ENCODE assay signal across 23 mouse cellular contexts in the genomic region with DNA sequence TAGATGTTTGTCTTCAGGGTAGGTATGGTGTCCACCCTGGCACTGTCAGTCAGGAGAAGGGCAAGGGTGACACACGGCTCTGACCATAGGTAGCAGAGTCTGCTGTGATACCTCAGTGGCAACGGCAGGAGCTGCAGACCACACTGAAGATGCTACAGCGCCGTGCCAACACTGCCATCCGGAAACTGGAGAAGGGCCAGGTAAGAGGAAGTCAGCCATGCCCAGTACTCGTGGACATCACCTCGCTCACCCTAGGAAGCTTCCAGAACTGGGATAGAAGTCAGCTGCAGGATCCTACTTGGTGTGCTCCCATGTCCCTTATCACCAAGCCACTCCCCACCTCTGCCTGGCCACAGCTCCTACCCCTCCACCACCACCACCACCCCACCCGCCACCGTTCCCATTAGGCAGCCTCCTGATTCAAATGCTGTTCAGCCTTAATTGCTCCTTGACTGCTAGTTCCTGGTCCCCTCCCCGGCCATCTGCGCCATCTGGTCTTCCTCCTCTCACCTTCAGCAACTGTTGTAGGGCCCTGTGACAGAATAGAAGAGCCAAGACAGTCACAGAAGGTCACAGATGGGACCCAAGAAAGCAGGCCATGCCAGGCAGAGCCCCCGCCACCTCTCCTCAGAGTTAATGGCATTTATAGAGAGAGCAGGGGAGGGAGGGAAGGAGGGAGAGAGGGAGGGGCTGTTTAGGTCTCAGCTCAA. TPM values are rescaled to one million over a fixed set of nuclear protein-coding genes. Genes with fewer than 3 reads are reported as not detected.
DNase-seq lines count a peak whose midpoint lies in the region; ATAC-seq and TF ChIP-seq lines count a peak whose summit lies in the region.
"Had no signal": no experiment of that assay in that cellular context is flagged by ENCODE, and none has a peak within 500 bp of the region (broad histone marks: within the 10 kb centered on the region; RNA-seq: fewer than 3 reads in every experiment).

No protein-coding gene starts in this region.

- no peaks in the 10 kb centered on the region for H3K9me3 ChIP-seq in forebrain, embryonic 14.5 days (replicated peaks; ENCODE audit: control insufficient read depth, low read length)
- H3K9me3 ChIP-seq in forebrain, embryonic 12.5 days, result no peaks in the 10 kb centered on the region
- H3K9me3 ChIP-seq: embryonic facial prominence, embryonic 13.5 days; limb, embryonic 10.5 days; midbrain, embryonic 10.5 days had no signal

- no peak for TF ChIP-seq POLR2A in testis, adult 2 months (IDR thresholded peaks at IDR 0.05; ENCODE audit: control insufficient read depth, low read depth, low read length)

- no peak for TF ChIP-seq CTCF in testis, adult 2 months (IDR thresholded peaks at IDR 0.05; ENCODE audit: control insufficient read depth, insufficient read depth, insufficient replicate concordance, low read depth, low read length)

- 0 out of 2 replicates have a peak overlapping the region, but pooled peaks have one; percentile 3 for H3K9ac ChIP-seq in forebrain, embryonic 14.5 days (ENCODE audit: low read length)
- H3K9ac ChIP-seq in forebrain, embryonic 12.5 days, result no peak overlapping the region
- H3K9ac ChIP-seq: embryonic facial prominence, embryonic 13.5 days had no signal

- 0 out of 2 replicates have a peak overlapping the region, but pooled peaks have one; percentile 1 for H3K27ac ChIP-seq in forebrain, embryonic 14.5 days (ENCODE audit: low read depth, low read length)
- no peak overlapping the region for H3K27ac ChIP-seq in forebrain, embryonic 12.5 days
- peak overlapping the region; percentile 26; the same call in 1 of the 2 replicates for H3K27ac ChIP-seq in testis, adult 2 months (ENCODE audit: control insufficient read depth, insufficient read depth, low read depth, low read length)
- H3K27ac ChIP-seq: embryonic facial prominence, embryonic 13.5 days; limb, embryonic 10.5 days; midbrain, embryonic 10.5 days had no signal

- peaks cover 3% of the 10 kb centered on the region for H3K27me3 ChIP-seq in forebrain, embryonic 14.5 days (replicated peaks; ENCODE audit: control insufficient read depth, insufficient read depth, low read length)
- H3K27me3 ChIP-seq in forebrain, embryonic 12.5 days, result peaks cover 8% of the 10 kb centered on the region
- H3K27me3 ChIP-seq in testis, adult 2 months (ENCODE audit: control insufficient read depth, insufficient read depth, low read length), result no peaks in the 10 kb centered on the region

- 78% methylated on average over 12 of the region's 12 CpGs for WGBS in forebrain, embryonic 14.5 days
- 84% methylated on average over 12 of the region's 12 CpGs for WGBS in forebrain, embryonic 12.5 days

- H3K36me3 ChIP-seq in forebrain, embryonic 14.5 days (ENCODE audit: control insufficient read depth, insufficient read depth, low read length), result peaks cover 17% of the 10 kb centered on the region
- peaks cover 31% of the 10 kb centered on the region for H3K36me3 ChIP-seq in forebrain, embryonic 12.5 days (replicated peaks)
- H3K36me3 ChIP-seq in testis, adult 2 months (ENCODE audit: control insufficient read depth, insufficient read depth, low read length), result peaks cover 2% of the 10 kb centered on the region; the same call in 1 of the 2 replicates

- H3K4me1 ChIP-seq in forebrain, embryonic 14.5 days (ENCODE audit: control insufficient read depth, insufficient read depth, low read length), result no peaks in the 10 kb centered on the region; the same call in 1 of the 2 replicates
- H3K4me1 ChIP-seq in forebrain, embryonic 12.5 days, result peaks cover 11% of the 10 kb centered on the region
- H3K4me1 ChIP-seq in testis, adult 2 months (ENCODE audit: control insufficient read depth, insufficient read depth, low read length), result peaks cover 22% of the 10 kb centered on the region

- DNase-seq in forebrain, embryonic 14.5 days (ENCODE audit: low spot score), result peak; percentile 45
- DNase-seq in testis, postnatal 14 days (ENCODE audit: low spot score), result no peak
- peak; percentile 92 to 93 for DNase-seq in cerebellum, postnatal 25 days
- DNase-seq in gastrocnemius, postnatal 10 days, result no peak
- DNase-seq in embryo, embryonic 10 days (ENCODE audit: low spot score), result no peak
- DNase-seq in thymus, postnatal 10 days (ENCODE audit: low spot score in 2 of 2), result no peak
- DNase-seq: gastrocnemius, postnatal 25 days; heart, postnatal 14 days; kidney, adult 9 months; kidney, postnatal 36 days; layer of hippocampus, postnatal 36 days; lung, adult 2 months; lung, postnatal 36 days; thymus, postnatal 14 days had no signal

- no peak for ATAC-seq in forebrain, embryonic 14.5 days
- ATAC-seq in forebrain, embryonic 12.5 days (ENCODE audit: low FRiP score), result no peak

- H3K4me2 ChIP-seq in forebrain, embryonic 14.5 days (ENCODE audit: low read length), result no peak overlapping the region
- H3K4me2 ChIP-seq in forebrain, embryonic 12.5 days, result no peak overlapping the region
- H3K4me2 ChIP-seq: embryonic facial prominence, embryonic 13.5 days; liver, embryonic 11.5 days had no signal

- H3K4me3 ChIP-seq in forebrain, embryonic 14.5 days (ENCODE audit: low read depth, low read length), result no peak overlapping the region
- H3K4me3 ChIP-seq in forebrain, embryonic 12.5 days (replicated peaks), result no peak overlapping the region
- peak overlapping the region; percentile 53 for H3K4me3 ChIP-seq in testis, adult 2 months (ENCODE audit: control insufficient read depth, low read depth, low read length)
- H3K4me3 ChIP-seq: embryonic facial prominence, embryonic 13.5 days; limb, embryonic 10.5 days; midbrain, embryonic 10.5 days had no signal

RNA-seq across cellular contexts. Expression of gene Tcte1, which starts 4.3 kb away (rescaled TPM):
- polyA plus RNA-seq in forebrain, embryonic 14.5 days (2014; fragmentation: Nextera tagmentation; extraction: Ambion mirVana), result 5.7 and 8.5 TPM in 2 replicates
- polyA plus RNA-seq in forebrain, embryonic 12.5 days (2016; fragmentation: Nextera tagmentation; extraction: Ambion mirVana), result 1.1 and 2.4 TPM in 2 replicates
- 261 and 281 TPM in 2 replicates for polyA plus RNA-seq in testis, adult 2 months (2012; rRNA removed)
- not detected for total RNA-seq in gastrocnemius, postnatal 10 days (2021)
- total RNA-seq: adrenal gland, adult 18-20 months; common myeloid progenitor, adult 5-6 weeks; gastrocnemius, postnatal 25 days; MEL had no signal

RNA-seq across cellular contexts. Expression of gene Aars2, which starts 12.3 kb away (rescaled TPM):
- polyA plus RNA-seq in forebrain, embryonic 14.5 days (2014; fragmentation: Nextera tagmentation; extraction: Ambion mirVana), result 10.4 and 13.7 TPM in 2 replicates
- 22.8 and 26.5 TPM in 2 replicates for polyA plus RNA-seq in forebrain, embryonic 12.5 days (2016; fragmentation: Nextera tagmentation; extraction: Ambion mirVana)
- polyA plus RNA-seq in testis, adult 2 months (2012; rRNA removed), result 19.3 and 23.4 TPM in 2 replicates
- total RNA-seq in gastrocnemius, postnatal 10 days (2021), result 10 to 100 TPM; 14.3 to 16.4 TPM

RNA-seq across cellular contexts. Expression of gene Tmem151b, which starts 30.6 kb away (rescaled TPM):
- 19.2 and 21.2 TPM in 2 replicates for polyA plus RNA-seq in forebrain, embryonic 14.5 days (2014; fragmentation: Nextera tagmentation; extraction: Ambion mirVana)
- polyA plus RNA-seq in forebrain, embryonic 12.5 days (2016; fragmentation: Nextera tagmentation; extraction: Ambion mirVana), result 8.5 and 13.4 TPM in 2 replicates
- 0.35 and 0.37 TPM in 2 replicates for polyA plus RNA-seq in testis, adult 2 months (2012; rRNA removed)
- total RNA-seq in gastrocnemius, postnatal 10 days (2021), result under 1 TPM; 0.09 to 0.36 TPM
- total RNA-seq: common myeloid progenitor, adult 5-6 weeks; gastrocnemius, postnatal 25 days had no signal

RNA-seq across cellular contexts. Expression of gene Nfkbie, which starts 36.6 kb away (rescaled TPM):
- 3.3 and 4.1 TPM in 2 replicates for polyA plus RNA-seq in forebrain, embryonic 14.5 days (2014; fragmentation: Nextera tagmentation; extraction: Ambion mirVana)
- 5.5 and 5.7 TPM in 2 replicates for polyA plus RNA-seq in forebrain, embryonic 12.5 days (2016; fragmentation: Nextera tagmentation; extraction: Ambion mirVana)
- 0.83 and 0.95 TPM in 2 replicates for polyA plus RNA-seq in testis, adult 2 months (2012; rRNA removed)
- total RNA-seq in gastrocnemius, postnatal 10 days (2021), result 1 to 10 TPM; 1.3 to 2.3 TPM

RNA-seq across cellular contexts. Expression of gene Spats1, which starts 43.7 kb away (rescaled TPM):
- polyA plus RNA-seq in forebrain, embryonic 14.5 days (2014; fragmentation: Nextera tagmentation; extraction: Ambion mirVana), result 1.1 and 1.4 TPM in 2 replicates
- 1.1 and 1.8 TPM in 2 replicates for polyA plus RNA-seq in forebrain, embryonic 12.5 days (2016; fragmentation: Nextera tagmentation; extraction: Ambion mirVana)
- polyA plus RNA-seq in testis, adult 2 months (2012; rRNA removed), result 22.7 and 23.3 TPM in 2 replicates
- under 1 TPM; 0.25 to 0.26 TPM for total RNA-seq in gastrocnemius, postnatal 10 days (2021)
- total RNA-seq: adrenal gland, adult 18-20 months; gastrocnemius, postnatal 25 days had no signal

Comparison
In these comparisons a context has a peak if more than half of its experiments do, and no peak if none do; other contexts are left out.
1. DNase-seq: peak in forebrain, embryonic 14.5 days (single experiment) and cerebellum, postnatal 25 days (2 of 2); none in testis, postnatal 14 days (single experiment), gastrocnemius, postnatal 10 days (single experiment), embryo, embryonic 10 days (single experiment) and thymus, postnatal 10 days (0 of 2).
2. RNA of gene Tcte1, which starts 4.3 kb away (polyA plus RNA-seq): 261 to 281 TPM in testis, adult 2 months; 5.7 to 8.5 TPM in forebrain, embryonic 14.5 days and 1.1 to 2.4 TPM in forebrain, embryonic 12.5 days; every median in the first group is over 10 times any median in the second.